Mouse (Mus musculus): Measurements from ENCODE around the gene Esp36. TPM values are rescaled to one million over a fixed set of nuclear protein-coding genes. Genes with fewer than 3 reads are reported as not detected.
"Not testable (repeated sequence)": the region's sequence is repeated elsewhere in the genome, so short reads cannot be mapped to it uniquely, and the experiment has no call there.

The Esp36 gene
- not detected for total RNA-seq (2021)

DNA sequence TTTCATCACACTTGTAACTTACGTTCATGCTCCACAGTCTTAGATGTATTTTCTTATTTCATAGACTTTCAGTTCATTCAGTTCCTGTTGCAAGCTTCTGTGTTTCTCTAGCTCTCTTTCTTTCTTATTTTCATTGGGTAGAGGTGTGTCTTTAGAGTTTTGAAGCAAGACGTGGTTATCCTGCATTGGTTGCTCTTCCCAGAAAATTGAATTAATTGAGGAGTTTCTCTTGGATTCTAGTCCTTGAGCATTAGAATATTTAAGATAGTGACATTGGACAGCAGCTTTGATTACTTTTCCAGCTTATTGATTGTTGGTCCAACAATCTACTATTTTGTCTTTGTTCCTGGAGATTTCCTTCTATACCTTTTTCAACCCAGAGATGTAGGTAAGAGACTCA, at the start of gene Esp36:
Gene Esp36, minus strand, starts transcription at position 101 of the 400 bp plus-strand sequence.
- intact Hi-C loops (cut with DNase I) = no loop called here
- no peak for DNase-seq

DNA sequence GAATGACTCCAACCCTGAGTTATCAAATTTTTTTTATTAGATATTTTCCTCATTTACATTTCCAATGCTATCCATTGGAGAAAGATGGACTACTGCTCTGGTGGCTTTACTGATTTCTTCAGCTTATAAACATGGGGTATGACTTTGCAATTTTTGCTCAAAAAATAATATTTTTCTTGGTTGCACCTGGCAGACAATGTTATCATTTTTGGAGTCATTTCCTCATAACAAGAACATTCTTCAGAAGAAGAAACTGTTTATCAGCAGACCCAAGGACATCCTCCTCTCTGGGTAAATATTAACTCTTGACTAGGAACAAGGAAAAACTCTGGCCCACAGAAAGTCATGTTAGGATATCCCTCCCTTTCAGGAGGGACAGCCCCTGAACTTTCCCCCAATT, 36.2 kb upstream of the Esp36 start:
- intact Hi-C loops (cut with DNase I); DNase-seq: not testable (repeated sequence)

- intact Hi-C loops (cut with DNase I) = no loop called here
Observed at GRCm38 (mm10) chr17:38450688-38451087, 30.7 kb upstream of the Esp36 start.

DNA sequence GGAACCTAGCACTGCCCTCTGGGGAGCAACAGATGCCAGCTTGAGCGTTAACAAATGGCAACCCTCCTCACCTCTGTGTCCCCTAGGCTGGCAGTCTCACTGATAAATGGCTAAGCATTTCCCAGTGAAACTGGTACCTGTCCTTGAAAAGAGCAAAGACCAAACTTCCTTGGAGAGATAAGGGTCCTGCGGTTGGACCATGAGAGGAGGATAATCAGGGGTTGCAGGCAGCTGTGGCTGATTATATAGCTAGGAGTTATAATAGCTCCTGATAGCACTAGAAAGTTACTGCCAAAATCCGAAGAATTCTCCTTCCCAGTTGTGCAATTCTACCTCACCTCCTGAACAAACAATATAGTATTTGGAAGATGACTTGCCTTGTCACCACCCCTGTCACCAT, 13.8 kb downstream of the Esp36 start:
- no peak for DNase-seq
- intact Hi-C loops (cut with DNase I) = no loop called here

More at GRCm38 (mm10) chr17:38450688-38451087, 30.7 kb upstream of the Esp36 start:
- DNase-seq = no peak

- intact Hi-C loops (cut with DNase I) = no loop called here
Observed at GRCm38 (mm10) chr17:38391821-38392220, 28.2 kb downstream of the Esp36 start.

More at GRCm38 (mm10) chr17:38391821-38392220, 28.2 kb downstream of the Esp36 start:
- DNase-seq = no peak

Other genes with a start within 250 kb of the Esp36 start
- not detected for gene Olfr134, start 248.8 kb downstream of the Esp36 start, total RNA-seq (2021)
- not detected for gene Olfr135, start 215.8 kb downstream of the Esp36 start, total RNA-seq (2021)
- gene Olfr138, start 159.2 kb downstream of the Esp36 start, total RNA-seq (2021) = not detected
- gene Olfr137, start 112.6 kb downstream of the Esp36 start, total RNA-seq (2021) = not detected
- gene Olfr136, start 90.4 kb downstream of the Esp36 start, total RNA-seq (2021) = not detected
- gene Esp34, start 134.0 kb upstream of the Esp36 start, total RNA-seq (2021) = not detected
- gene Esp31, start 219.3 kb upstream of the Esp36 start, total RNA-seq (2021) = not detected